Mouse (Mus musculus): ENCODE measurements around the gene Nle1.

Gene Nle1

GRCm38 (mm10) chr11:82920768-82921167 lies 12.6 kb upstream of the Nle1 start:
- no peak for DNase-seq (ENCODE audit: extremely low spot score, low read depth, low spot score)

GRCm38 (mm10) chr11:82914711-82915352 lies 6.6 kb upstream of the Nle1 start:
- DNase-seq (ENCODE audit: extremely low spot score, low read depth, low spot score) = peak; percentile 70

GRCm38 (mm10) chr11:82910679-82911389 lies 2.6 kb upstream of the Nle1 start:
- DNase-seq (ENCODE audit: extremely low spot score, low read depth, low spot score) = no peak

- no peak for DNase-seq (ENCODE audit: extremely low spot score, low read depth, low spot score)
These were observed 2.0 kb upstream of the Nle1 start, which contains the start of gene Unc45b for GRCm38 (mm10) chr11:82910250-82910649. TSS of gene Unc45b (plus strand) at chr11:82910550.

- no peak for DNase-seq (ENCODE audit: extremely low spot score, low read depth, low spot score)
These were observed 388 bp upstream of the Nle1 start for GRCm38 (mm10) chr11:82908608-82908989.

GRCm38 (mm10) chr11:82905816-82906215 lies 2.4 kb downstream of the Nle1 start:
- no peak for DNase-seq (ENCODE audit: extremely low spot score, low read depth, low spot score)

- no peak for DNase-seq (ENCODE audit: extremely low spot score, low read depth, low spot score)
These were observed 3.3 kb downstream of the Nle1 start for GRCm38 (mm10) chr11:82904952-82905351.

GRCm38 (mm10) chr11:82901606-82902310 lies 6.5 kb downstream of the Nle1 start:
- no peak for DNase-seq (ENCODE audit: extremely low spot score, low read depth, low spot score)

GRCm38 (mm10) chr11:82899720-82900119 lies 8.5 kb downstream of the Nle1 start:
- no peak for DNase-seq (ENCODE audit: extremely low spot score, low read depth, low spot score)

- DNase-seq (ENCODE audit: extremely low spot score, low read depth, low spot score) = no peak
These were observed 10.7 kb downstream of the Nle1 start for GRCm38 (mm10) chr11:82897478-82897877.

- DNase-seq (ENCODE audit: extremely low spot score, low read depth, low spot score) = no peak
These were observed 16.3 kb downstream of the Nle1 start, which contains the start of gene Fndc8 for GRCm38 (mm10) chr11:82891936-82892335. TSS of gene Fndc8 (plus strand) at chr11:82892124.

GRCm38 (mm10) chr11:82890342-82890762 lies 17.9 kb downstream of the Nle1 start, which contains the start of gene Rad51d:
TSS of gene Rad51d (minus strand) at chr11:82890614.
- DNase-seq (ENCODE audit: extremely low spot score, low read depth, low spot score) = peak; percentile 62

GRCm38 (mm10) chr11:82889524-82890341 lies 18.5 kb downstream of the Nle1 start:
- no peak for DNase-seq (ENCODE audit: extremely low spot score, low read depth, low spot score)

- DNase-seq (ENCODE audit: extremely low spot score, low read depth, low spot score) = no peak
These were observed 19.7 kb downstream of the Nle1 start for GRCm38 (mm10) chr11:82888491-82888946.

- DNase-seq (ENCODE audit: extremely low spot score, low read depth, low spot score) = no peak
These were observed 21.7 kb downstream of the Nle1 start for GRCm38 (mm10) chr11:82886559-82886958.

- no peak for DNase-seq (ENCODE audit: extremely low spot score, low read depth, low spot score)
These were observed 25.0 kb downstream of the Nle1 start for GRCm38 (mm10) chr11:82883180-82883579.

GRCm38 (mm10) chr11:82877726-82878344 lies 30.4 kb downstream of the Nle1 start:
- no peak for DNase-seq (ENCODE audit: extremely low spot score, low read depth, low spot score)

- no peak for DNase-seq (ENCODE audit: extremely low spot score, low read depth, low spot score)
These were observed 32.6 kb downstream of the Nle1 start for GRCm38 (mm10) chr11:82875631-82876030.

GRCm38 (mm10) chr11:82874924-82875323 lies 33.3 kb downstream of the Nle1 start:
- DNase-seq (ENCODE audit: extremely low spot score, low read depth, low spot score) = no peak

- peak; percentile 63 for DNase-seq (ENCODE audit: extremely low spot score, low read depth, low spot score)
These were observed 37.2 kb downstream of the Nle1 start, which contains the start of gene Rffl for GRCm38 (mm10) chr11:82871031-82871446. TSS of gene Rffl (minus strand) at chr11:82871210.

Measured in hindlimb bud, embryonic 11.5 days (tissue).